In the genomic region with DNA sequence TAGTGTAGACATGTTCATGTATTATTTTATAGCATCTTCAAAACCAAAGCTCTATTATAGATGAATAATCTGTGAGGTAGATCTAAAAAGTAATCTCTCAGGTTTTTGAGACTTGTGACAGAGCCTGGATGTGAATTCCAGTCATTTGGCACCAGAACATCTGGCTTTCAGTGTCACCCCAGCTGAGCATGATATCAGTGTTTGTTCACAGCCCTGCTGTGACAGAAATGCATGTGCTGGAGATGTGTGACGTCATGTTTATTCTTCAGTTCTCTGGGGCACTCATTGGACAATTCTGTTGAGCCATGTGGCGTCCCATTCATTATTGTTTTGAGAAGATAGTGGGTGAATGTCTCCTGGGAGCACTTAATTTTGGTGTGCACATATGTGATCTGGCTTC, we compare ENCODE assay signal across 15 mouse cellular contexts.
"Had no signal": no experiment of that assay in that cellular context is flagged by ENCODE, and none has a peak within 500 bp of the region (broad histone marks: within the 10 kb centered on the region; RNA-seq: fewer than 3 reads in every experiment).

No protein-coding gene starts in this region.

- H3K27ac ChIP-seq: neural tube, embryonic 15.5 days; stomach, embryonic 15.5 days; stomach, postnatal 0 days had no signal

- DNase-seq: retina, postnatal 1 day; right cerebral cortex, adult 18-20 months; right cerebral cortex, postnatal 14 days; right cerebral cortex, postnatal 25 days; right cerebral cortex, postnatal 4 days; spleen, adult 18-20 months; thymus, adult 18-20 months; thymus, adult 2 months; thymus, postnatal 14 days; thymus, postnatal 25 days; thymus, postnatal 36 days; thymus, postnatal 4 days had no signal

- H3K4me3 ChIP-seq: neural tube, embryonic 15.5 days; stomach, embryonic 15.5 days had no signal
